Mouse (Mus musculus) heart, postnatal 0 days (tissue): Measurements from ENCODE around the gene Crlf1.

Experiments used
- CTCF ChIP-seq: IDR thresholded peaks from 2 replicates; pipeline ENCODE4 v1.5.1; 2016; ENCODE audit warnings: antibody characterized with exemption, control low read depth, low read depth
- EP300 ChIP-seq: IDR thresholded peaks from 2 replicates; pipeline ENCODE4 v1.6.1; 2016; ENCODE audit warnings: antibody characterized with exemption, low read depth

DNA sequence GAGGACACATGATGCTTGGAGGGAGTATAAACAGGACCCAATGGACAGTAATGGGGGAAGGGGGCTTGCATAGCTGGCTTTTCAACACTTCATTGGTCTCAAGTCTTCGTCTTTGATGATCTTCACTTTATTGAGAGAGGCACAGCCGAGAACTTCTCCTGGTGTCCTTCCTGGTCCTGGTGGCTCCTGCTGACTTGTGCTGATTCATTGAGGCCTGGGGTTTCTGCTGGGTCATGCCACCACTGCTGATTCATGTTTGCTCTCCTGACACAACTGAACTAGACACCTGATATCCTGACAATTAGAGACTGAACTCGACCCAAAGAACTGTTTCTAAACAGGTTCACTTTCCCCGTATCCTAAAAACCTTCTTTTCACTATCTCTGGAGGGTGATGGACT, 49.6 kb upstream of the Crlf1 start:
- no peak for TF ChIP-seq CTCF
- TF ChIP-seq EP300 = no peak
